Mouse (Mus musculus) embryonic stem cell, embryonic (primary cell): ENCODE measurements at regions not wholly inside any gene's neighbourhood (a gene's known extent, or its start where the extent isn't known, plus 50 kb on each side); places are given as distances from the start of the nearest gene placed in this dataset.
"Not testable (repeated sequence)": the region's sequence is repeated elsewhere in the genome, so short reads cannot be mapped to it uniquely, and the experiment has no call there.

ENCODE experiments used
- CTCF ChIA-PET, 4 experiments: fragments of 300-600 bp in 2 of 4; fragments of 350-600 bp in 2 of 4; sonication (Branson Sonifier 250); formaldehyde crosslinking; loops; one replicate each; lab custom pipeline; 2022; ENCODE audit warnings: inconsistent platforms in 2 of 4; lab: Charles Lee
- POLR2A ChIA-PET, 4 experiments: fragments of 300-600 bp in 2 of 4; fragments of 350-600 bp in 2 of 4; sonication (Branson Sonifier 250); formaldehyde crosslinking; loops; one replicate each; lab custom pipeline; 2022; ENCODE audit warnings: antibody characterized with exemption in 4 of 4, inconsistent platforms in 1 of 4; lab: Charles Lee

GRCm38 (mm10) chr6:62573611-62574010 lies 682.1 kb upstream of the Grid2 start:
- ChIA-PET POLR2A (no interaction called here), CTCF (no interaction called here)

- ChIA-PET POLR2A (no interaction called here), CTCF (interaction anchor here in 3 of 4 experiments (0.6 to 0.7 kb wide), 3 partner anchors 349 to 1022 kb away, joined by 3 to 6 read pairs (median 5); no protein-coding TSS in a partner anchor)
Measured at GRCm38 (mm10) chr6:62576200-62576599, 679.5 kb upstream of the Grid2 start.

- ChIA-PET POLR2A (no interaction called here), CTCF (no interaction called here)
Measured at GRCm38 (mm10) chr6:62620543-62620942, 635.1 kb upstream of the Grid2 start.

- POLR2A ChIA-PET = not testable (repeated sequence)
- CTCF ChIA-PET = interaction anchor here in 1 of 4 experiments (0.6 kb wide), 1 partner anchor 271 kb away, joined by 3 read pairs; no protein-coding TSS in a partner anchor
Measured at GRCm38 (mm10) chr6:62668123-62668522, 587.6 kb upstream of the Grid2 start.

- ChIA-PET CTCF (no interaction called here), POLR2A (no interaction called here)
Measured at GRCm38 (mm10) chr6:62718389-62718788, 537.3 kb upstream of the Grid2 start.

- ChIA-PET CTCF (no interaction called here), POLR2A (no interaction called here)
Measured at GRCm38 (mm10) chr6:62719541-62720155, 536.0 kb upstream of the Grid2 start.
